Mouse (Mus musculus): ENCODE measurements around the gene Il16. TPM values are rescaled to one million over a fixed set of nuclear protein-coding genes. Genes with fewer than 3 reads are reported as not detected.
A peak's percentile ranks its signal among the peaks of the same experiment; 100 is the strongest.

The Il16 gene
- 2.2 and 3.4 TPM in 2 replicates for polyA plus RNA-seq (2014; fragmentation: Nextera tagmentation; extraction: Ambion mirVana)

DNA sequence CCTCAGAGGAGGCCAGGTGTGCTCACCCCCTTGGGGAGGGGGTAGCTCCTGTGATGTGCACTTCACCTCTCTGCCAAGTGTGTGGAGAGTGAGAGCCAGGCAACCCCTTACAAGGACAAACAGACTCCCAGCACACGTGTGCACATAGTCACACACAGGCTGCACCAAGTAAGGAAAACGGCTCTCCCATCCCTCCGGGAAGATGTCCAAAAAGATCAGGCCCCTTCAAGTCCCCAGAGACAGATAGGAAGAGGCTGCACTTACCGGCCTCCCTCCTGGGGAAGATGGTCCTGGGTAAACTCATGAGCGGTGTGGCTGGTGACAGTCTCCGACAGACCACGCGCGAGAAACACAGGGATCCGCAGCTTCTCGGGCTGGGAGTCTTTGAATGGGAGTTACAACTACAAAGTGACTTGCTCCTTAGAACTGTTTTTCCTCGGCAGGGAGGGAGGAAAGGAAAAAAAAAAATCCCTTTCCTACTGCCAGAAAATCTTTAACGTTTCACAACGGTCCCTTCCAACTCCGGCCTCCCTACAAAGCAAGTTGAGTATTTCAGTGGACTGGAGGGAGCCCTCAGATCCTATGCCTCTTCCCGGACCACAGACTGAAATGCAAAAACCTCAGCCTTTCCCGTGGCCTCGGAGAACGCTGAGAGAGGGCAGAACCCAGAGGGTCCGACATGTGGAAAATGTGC, at the start of gene Il16:
Gene Il16 (minus strand): TSS at position 314 of the 694 bp plus-strand sequence.
- H3K4me2 ChIP-seq (ENCODE audit: low read depth, severe bottlenecking): peak within 1 kb of the TSS; percentile 29
- peak within 1 kb of the TSS; percentile 5; the same call in 1 of the 2 replicates for H3K4me3 ChIP-seq (ENCODE audit: low read depth, low read length)
- H3K4me1 ChIP-seq (ENCODE audit: control insufficient read depth, insufficient read depth, low read length): peaks cover 35% of the 10 kb centered on the region
- no peaks in the 10 kb centered on the region for H3K27me3 ChIP-seq (ENCODE audit: control insufficient read depth, insufficient read depth, low read length)
- ATAC-seq (ENCODE audit: insufficient number of reproducible peaks, low FRiP score, low TSS enrichment, low read depth) (no peak), DNase-seq (ENCODE audit: low spot score) (no peak)
- peak within 1 kb of the TSS; percentile 23; the same call in 1 of the 2 replicates for H3K9ac ChIP-seq (ENCODE audit: low read length)
- WGBS: 32% methylated on average over 20 of the region's 20 CpGs
- H3K36me3 ChIP-seq (ENCODE audit: control insufficient read depth, insufficient read depth, low read length): no peaks in the 10 kb centered on the region
- peak within 1 kb of the TSS; percentile 21; the same call in 1 of the 2 replicates for H3K27ac ChIP-seq (replicated peaks; ENCODE audit: low read depth, low read length)
- H3K9me3 ChIP-seq (ENCODE audit: control insufficient read depth, low read length): no peaks in the 10 kb centered on the region

DNA sequence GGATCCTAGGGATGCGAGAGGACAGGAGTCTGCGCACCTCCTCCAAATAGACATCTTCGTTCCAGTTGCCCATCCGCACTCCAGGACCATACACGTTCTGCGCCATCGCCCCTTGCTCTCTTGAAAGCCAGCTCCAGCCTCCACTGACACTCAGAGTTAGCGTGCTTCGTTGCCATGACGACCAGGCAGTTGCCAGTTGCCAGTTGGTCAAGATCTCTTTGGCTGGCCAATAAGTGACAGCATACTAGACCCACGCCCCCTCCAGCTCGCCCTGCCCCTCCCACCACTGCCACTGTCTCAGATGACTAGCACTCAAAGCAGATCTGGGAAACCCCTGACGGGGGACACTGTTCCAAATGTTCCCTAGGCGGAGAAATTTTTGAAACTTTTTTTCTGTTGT, 49.2 kb upstream of the Il16 start, which contains the start of gene Cfap161:
Gene Cfap161 (minus strand): TSS at position 176 of the 400 bp plus-strand sequence.
- Histone ChIP-seq H3K9me3 (ENCODE audit: control insufficient read depth, low read length) (no peaks in the 10 kb centered on the region), H3K4me1 (ENCODE audit: control insufficient read depth, insufficient read depth, low read length) (peaks cover 4% of the 10 kb centered on the region; the same call in 1 of the 2 replicates), H3K9ac (ENCODE audit: low read length) (no peak within 1 kb of the TSS), H3K27me3 (ENCODE audit: control insufficient read depth, insufficient read depth, low read length) (no peaks in the 10 kb centered on the region), H3K4me2 (ENCODE audit: low read depth, severe bottlenecking) (peak within 1 kb of the TSS; percentile 24; the same call in 1 of the 2 replicates), H3K36me3 (ENCODE audit: control insufficient read depth, insufficient read depth, low read length) (no peaks in the 10 kb centered on the region), H3K27ac (replicated peaks; ENCODE audit: low read depth, low read length) (no peak within 1 kb of the TSS), H3K4me3 (ENCODE audit: low read depth, low read length) (no peak within 1 kb of the TSS)
- 4% methylated on average over 14 of the region's 14 CpGs for WGBS
- ATAC-seq (ENCODE audit: insufficient number of reproducible peaks, low FRiP score, low TSS enrichment, low read depth) (peak; percentile 93), DNase-seq (ENCODE audit: low spot score) (peak; percentile 95)

DNA sequence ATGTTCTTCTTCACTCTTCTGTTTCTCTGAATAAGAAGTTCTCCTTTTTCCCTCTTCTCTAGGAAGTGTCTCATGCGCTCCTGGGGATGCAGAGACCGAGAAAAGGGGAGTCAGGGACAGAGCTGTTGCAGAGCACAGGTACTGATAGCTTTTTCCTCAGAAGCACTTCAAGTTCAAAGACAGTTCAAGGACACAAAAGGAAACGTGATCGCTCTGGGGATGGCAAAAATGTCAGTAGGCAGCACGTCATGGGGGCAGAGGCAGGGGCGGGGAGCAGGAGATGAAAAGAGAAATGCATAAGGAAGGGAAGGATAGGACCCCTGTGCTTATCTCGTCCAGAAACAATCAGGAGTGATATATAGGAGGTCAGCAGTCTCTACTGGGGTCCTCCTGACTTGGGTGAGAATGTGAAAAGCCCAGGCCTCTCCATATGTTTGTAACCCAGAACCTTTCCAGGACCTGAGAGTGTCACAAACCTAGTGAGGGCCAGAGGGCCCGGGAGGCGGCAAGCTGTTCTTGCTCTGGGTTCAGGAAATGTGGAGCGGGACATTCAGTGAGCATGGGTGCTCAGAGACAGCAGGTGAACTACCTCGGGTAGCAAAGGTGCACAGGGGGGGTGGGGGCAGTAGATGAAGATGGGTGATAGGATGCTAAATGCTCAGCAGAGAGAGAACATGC, 48.6 kb upstream of the Il16 start:
- H3K27ac ChIP-seq (replicated peaks; ENCODE audit: low read depth, low read length): no peak overlapping the region
- no peaks in the 10 kb centered on the region for H3K27me3 ChIP-seq (ENCODE audit: control insufficient read depth, insufficient read depth, low read length)
- H3K9me3 ChIP-seq (ENCODE audit: control insufficient read depth, low read length): no peaks in the 10 kb centered on the region
- 42% methylated on average over 11 of the region's 11 CpGs for WGBS
- no peak overlapping the region for H3K9ac ChIP-seq (ENCODE audit: low read length)
- H3K4me2 ChIP-seq (ENCODE audit: low read depth, severe bottlenecking): peak overlapping the region; percentile 24; the same call in 1 of the 2 replicates
- DNase-seq (ENCODE audit: low spot score) (no peak), ATAC-seq (ENCODE audit: insufficient number of reproducible peaks, low FRiP score, low TSS enrichment, low read depth) (no peak)
- H3K4me1 ChIP-seq (ENCODE audit: control insufficient read depth, insufficient read depth, low read length): peaks cover 4% of the 10 kb centered on the region; the same call in 1 of the 2 replicates
- H3K4me3 ChIP-seq (ENCODE audit: low read depth, low read length): no peak overlapping the region
- no peaks in the 10 kb centered on the region for H3K36me3 ChIP-seq (ENCODE audit: control insufficient read depth, insufficient read depth, low read length)

DNA sequence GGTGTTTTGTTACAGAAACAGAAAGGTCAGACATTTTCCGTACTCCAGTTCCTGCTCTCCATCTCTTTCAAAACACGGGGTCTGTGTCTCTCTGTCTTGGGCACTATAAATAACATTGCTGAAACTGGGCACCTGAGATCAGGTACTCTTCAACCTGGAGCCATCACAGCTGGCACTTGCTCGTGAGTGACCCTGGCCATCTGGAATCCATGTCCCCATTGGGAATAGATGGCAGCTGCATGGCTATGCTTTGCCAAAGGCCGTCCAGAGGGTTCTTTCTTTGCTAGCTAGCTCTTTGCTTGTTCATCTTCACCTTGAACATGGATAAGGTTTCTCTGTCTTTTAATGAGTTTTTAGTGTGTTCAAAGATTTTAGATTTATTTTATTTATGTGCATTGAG, 35.4 kb upstream of the Il16 start:
- Histone ChIP-seq H3K27ac (replicated peaks; ENCODE audit: low read depth, low read length) (no peak overlapping the region), H3K36me3 (ENCODE audit: control insufficient read depth, insufficient read depth, low read length) (no peaks in the 10 kb centered on the region), H3K4me3 (ENCODE audit: low read depth, low read length) (no peak overlapping the region), H3K27me3 (ENCODE audit: control insufficient read depth, insufficient read depth, low read length) (no peaks in the 10 kb centered on the region), H3K4me2 (ENCODE audit: low read depth, severe bottlenecking) (no peak overlapping the region), H3K9me3 (ENCODE audit: control insufficient read depth, low read length) (no peaks in the 10 kb centered on the region), H3K9ac (ENCODE audit: low read length) (no peak overlapping the region), H3K4me1 (ENCODE audit: control insufficient read depth, insufficient read depth, low read length) (no peaks in the 10 kb centered on the region)
- ATAC-seq (ENCODE audit: insufficient number of reproducible peaks, low FRiP score, low TSS enrichment, low read depth): no peak
- no peak for DNase-seq (ENCODE audit: low spot score)
- 88% methylated on average over 4 of the region's 4 CpGs for WGBS

DNA sequence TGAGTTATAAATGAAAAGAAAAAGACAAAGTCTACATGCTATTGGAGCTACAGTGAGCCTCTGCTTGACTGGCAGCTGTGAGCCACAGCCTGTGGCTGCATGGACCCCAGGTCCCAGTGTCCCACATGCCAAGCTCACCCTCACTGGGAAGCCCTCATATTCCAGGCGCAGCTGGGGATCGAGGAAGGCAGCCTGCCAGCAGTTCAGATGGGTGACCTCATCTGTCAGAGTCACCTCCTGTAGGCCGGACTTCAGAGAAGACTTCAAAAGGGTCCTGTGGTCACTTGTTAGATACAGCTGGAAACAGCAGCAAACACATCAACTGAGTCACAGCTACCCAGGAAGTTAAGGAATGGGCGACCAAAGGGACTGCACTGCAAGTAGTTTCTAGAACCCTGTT, 34.5 kb upstream of the Il16 start:
- 51% methylated on average over 4 of the region's 4 CpGs for WGBS
- Histone ChIP-seq H3K9me3 (ENCODE audit: control insufficient read depth, low read length) (no peaks in the 10 kb centered on the region), H3K36me3 (ENCODE audit: control insufficient read depth, insufficient read depth, low read length) (no peaks in the 10 kb centered on the region), H3K4me1 (ENCODE audit: control insufficient read depth, insufficient read depth, low read length) (no peaks in the 10 kb centered on the region), H3K4me3 (ENCODE audit: low read depth, low read length) (no peak overlapping the region), H3K9ac (ENCODE audit: low read length) (no peak overlapping the region), H3K4me2 (ENCODE audit: low read depth, severe bottlenecking) (no peak overlapping the region), H3K27me3 (ENCODE audit: control insufficient read depth, insufficient read depth, low read length) (no peaks in the 10 kb centered on the region), H3K27ac (replicated peaks; ENCODE audit: low read depth, low read length) (no peak overlapping the region)
- ATAC-seq (ENCODE audit: insufficient number of reproducible peaks, low FRiP score, low TSS enrichment, low read depth) (no peak), DNase-seq (ENCODE audit: low spot score) (no peak)

DNA sequence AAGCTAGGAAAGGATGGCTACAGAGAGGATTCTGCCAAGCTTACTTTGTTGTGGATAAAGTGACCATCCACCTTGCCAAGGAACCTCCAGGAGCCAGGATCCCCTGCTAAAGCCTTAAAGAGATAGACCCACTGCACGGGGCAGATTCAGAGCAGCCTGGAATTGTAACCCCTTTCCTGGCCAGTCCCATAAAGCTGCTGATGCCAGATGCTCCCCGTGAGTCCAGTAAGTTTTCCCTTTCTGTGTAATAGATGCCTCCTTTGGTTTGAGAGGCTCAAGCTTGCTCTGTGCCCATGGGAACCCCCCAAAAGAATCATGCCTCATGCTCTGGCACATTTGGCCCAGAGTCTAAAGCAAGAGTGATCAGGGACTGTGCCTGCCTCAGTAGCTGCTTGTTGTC, 33.5 kb upstream of the Il16 start:
- H3K4me2 ChIP-seq (ENCODE audit: low read depth, severe bottlenecking): no peak overlapping the region
- no peak for ATAC-seq (ENCODE audit: insufficient number of reproducible peaks, low FRiP score, low TSS enrichment, low read depth)
- H3K4me1 ChIP-seq (ENCODE audit: control insufficient read depth, insufficient read depth, low read length): no peaks in the 10 kb centered on the region
- H3K9ac ChIP-seq (ENCODE audit: low read length): no peak overlapping the region
- H3K27ac ChIP-seq (replicated peaks; ENCODE audit: low read depth, low read length): no peak overlapping the region
- no peaks in the 10 kb centered on the region for H3K9me3 ChIP-seq (ENCODE audit: control insufficient read depth, low read length)
- H3K36me3 ChIP-seq (ENCODE audit: control insufficient read depth, insufficient read depth, low read length): no peaks in the 10 kb centered on the region
- H3K4me3 ChIP-seq (ENCODE audit: low read depth, low read length): no peak overlapping the region
- WGBS: 64% methylated on average over 2 of the region's 2 CpGs
- H3K27me3 ChIP-seq (ENCODE audit: control insufficient read depth, insufficient read depth, low read length): no peaks in the 10 kb centered on the region
- no peak for DNase-seq (ENCODE audit: low spot score)

DNA sequence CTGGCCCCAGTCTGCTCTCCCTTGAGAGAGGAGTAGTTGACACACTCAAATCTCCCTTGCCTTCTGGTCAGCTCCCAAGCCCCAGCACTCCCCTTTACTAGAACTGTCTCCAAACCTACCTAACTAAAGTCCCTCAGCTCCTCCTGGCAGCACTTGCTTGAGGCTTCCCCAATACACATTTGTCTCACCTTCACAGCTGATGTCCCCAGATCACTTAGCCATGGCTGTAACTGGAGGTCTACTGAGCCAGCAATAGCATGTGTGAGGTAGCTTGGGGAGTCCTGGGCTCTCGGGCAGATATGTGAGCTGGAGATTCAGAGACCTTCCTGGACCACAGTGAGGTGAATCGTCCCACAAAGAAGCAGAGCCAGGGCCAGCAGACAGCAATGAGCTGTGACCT, 33.0 kb upstream of the Il16 start:
- Histone ChIP-seq H3K9me3 (ENCODE audit: control insufficient read depth, low read length) (no peaks in the 10 kb centered on the region), H3K4me1 (ENCODE audit: control insufficient read depth, insufficient read depth, low read length) (no peaks in the 10 kb centered on the region), H3K4me3 (ENCODE audit: low read depth, low read length) (no peak overlapping the region), H3K27ac (replicated peaks; ENCODE audit: low read depth, low read length) (no peak overlapping the region), H3K36me3 (ENCODE audit: control insufficient read depth, insufficient read depth, low read length) (no peaks in the 10 kb centered on the region), H3K27me3 (ENCODE audit: control insufficient read depth, insufficient read depth, low read length) (no peaks in the 10 kb centered on the region), H3K4me2 (ENCODE audit: low read depth, severe bottlenecking) (no peak overlapping the region), H3K9ac (ENCODE audit: low read length) (no peak overlapping the region)
- no peak for ATAC-seq (ENCODE audit: insufficient number of reproducible peaks, low FRiP score, low TSS enrichment, low read depth)
- WGBS: 93% methylated on average over 2 of the region's 2 CpGs
- no peak for DNase-seq (ENCODE audit: low spot score)

DNA sequence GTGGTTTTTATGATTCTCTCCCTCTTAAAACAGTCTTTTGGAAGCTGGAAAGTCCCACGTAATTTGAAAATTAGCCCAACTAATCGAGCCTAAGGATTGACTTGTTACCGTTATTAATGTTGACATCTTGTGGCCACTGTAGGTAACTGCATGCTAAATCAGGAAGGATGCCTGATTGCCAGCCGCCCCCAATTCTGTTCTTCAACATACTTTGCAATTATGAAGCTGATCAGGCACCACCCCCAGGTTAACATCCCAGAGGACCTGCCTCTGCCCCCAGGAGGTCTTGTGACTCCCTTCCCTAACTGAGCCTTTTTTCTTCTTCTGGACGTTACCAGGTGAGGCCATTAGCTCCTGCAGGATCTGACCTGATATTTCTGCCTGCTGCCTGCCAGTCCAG, 29.2 kb upstream of the Il16 start:
- no peak overlapping the region for H3K4me2 ChIP-seq (ENCODE audit: low read depth, severe bottlenecking)

More for the DNA sequence above, 29.2 kb upstream of the Il16 start:
- Histone ChIP-seq H3K27me3 (ENCODE audit: control insufficient read depth, insufficient read depth, low read length) (no peaks in the 10 kb centered on the region), H3K4me3 (ENCODE audit: low read depth, low read length) (no peak overlapping the region), H3K9ac (ENCODE audit: low read length) (no peak overlapping the region), H3K27ac (replicated peaks; ENCODE audit: low read depth, low read length) (no peak overlapping the region), H3K9me3 (ENCODE audit: control insufficient read depth, low read length) (no peaks in the 10 kb centered on the region), H3K4me1 (ENCODE audit: control insufficient read depth, insufficient read depth, low read length) (peaks cover 9% of the 10 kb centered on the region; the same call in 1 of the 2 replicates), H3K36me3 (ENCODE audit: control insufficient read depth, insufficient read depth, low read length) (no peaks in the 10 kb centered on the region)
- DNase-seq (ENCODE audit: low spot score) (peak; percentile 47), ATAC-seq (ENCODE audit: insufficient number of reproducible peaks, low FRiP score, low TSS enrichment, low read depth) (no peak)
- 17% methylated on average over 5 of the region's 5 CpGs for WGBS
